In the genomic region with DNA sequence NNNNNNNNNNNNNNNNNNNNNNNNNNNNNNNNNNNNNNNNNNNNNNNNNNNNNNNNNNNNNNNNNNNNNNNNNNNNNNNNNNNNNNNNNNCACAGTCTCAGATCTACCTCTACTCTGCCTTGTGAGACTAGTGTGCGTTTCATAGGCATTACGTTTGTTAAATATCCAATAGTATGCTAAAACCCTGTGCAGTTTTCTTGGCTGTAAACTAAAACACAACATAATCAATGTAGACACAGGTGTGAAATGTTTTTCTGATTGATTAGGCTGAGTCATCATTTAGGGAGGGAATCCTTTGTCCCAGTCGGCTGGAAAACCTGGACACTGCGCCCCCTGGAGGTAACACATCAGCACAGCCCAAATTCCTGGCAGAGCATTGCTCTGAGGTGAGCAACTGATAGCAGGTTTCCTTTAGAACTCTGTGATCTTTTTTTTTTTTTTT, we compare ENCODE assay signal across 9 mouse cellular contexts. TPM values are rescaled to one million over a fixed set of nuclear protein-coding genes. Genes with fewer than 3 reads are reported as not detected.
A peak's percentile ranks its signal among the peaks of the same experiment; 100 is the strongest.
DNase-seq lines count a peak whose midpoint lies in the region; ATAC-seq and TF ChIP-seq lines count a peak whose summit lies in the region.
"Had no signal": no experiment of that assay in that cellular context is flagged by ENCODE, and none has a peak within 500 bp of the region (broad histone marks: within the 10 kb centered on the region; RNA-seq: fewer than 3 reads in every experiment).

No protein-coding gene starts in this region.

- TF ChIP-seq POLR2A in cortical plate, adult 2 months (IDR thresholded peaks at IDR 0.05; ENCODE audit: extremely low read depth, insufficient read depth, low read length) = no peak

- ATAC-seq in monocyte, adult 5-6 weeks (replicated peaks; ENCODE audit: insufficient number of reproducible peaks, low FRiP score, low TSS enrichment, poor library complexity, severe bottlenecking) = no peak

- peak; percentile 20; the same call in 1 of the 2 replicates for TF ChIP-seq CTCF in cortical plate, adult 2 months (IDR thresholded peaks at IDR 0.05; ENCODE audit: extremely low read depth, insufficient read depth, low read length)

- no peak overlapping the region for H3K27ac ChIP-seq in cortical plate, adult 2 months (ENCODE audit: insufficient read depth, low read length)

- peak; percentile 62 for DNase-seq in adrenal gland, postnatal 14 days
- DNase-seq in adrenal gland, postnatal 4 days (ENCODE audit: low spot score in 2 of 2) = no peak
- DNase-seq in layer of hippocampus, postnatal 10 days (ENCODE audit: low spot score in 2 of 2) = peak; percentile 34 to 39
- DNase-seq in layer of hippocampus, adult 18-20 months (ENCODE audit: low spot score in 2 of 2) = no peak
- DNase-seq in B cell, adult 2 months = peak; percentile 41 to 45
- DNase-seq in gastrocnemius, adult 18-20 months (ENCODE audit: low spot score) = no peak
- DNase-seq: cerebellum, adult 18-20 months had no signal

- H3K4me3 ChIP-seq in cortical plate, adult 2 months (ENCODE audit: insufficient read depth, low read length) = no peak overlapping the region

- no peaks in the 10 kb centered on the region for H3K4me1 ChIP-seq in cortical plate, adult 2 months (ENCODE audit: control insufficient read depth, insufficient read depth, low read length)

RNA-seq across cellular contexts. Expression of gene Rps6ka1, which starts 48.2 kb away (rescaled TPM):
- total RNA-seq in adrenal gland, postnatal 14 days (2021) = 17.9 and 19.9 TPM in 2 replicates
- 10 to 100 TPM; 29.5 to 31.0 TPM for total RNA-seq in adrenal gland, postnatal 4 days (2021)
- 10 to 100 TPM; 18.2 TPM for total RNA-seq in layer of hippocampus, postnatal 10 days (2021)
- 10 to 100 TPM; 10.6 to 10.9 TPM for total RNA-seq in layer of hippocampus, adult 18-20 months (2021)
- 13.2 and 13.3 TPM in 2 replicates for polyA plus RNA-seq in cortical plate, adult 2 months (2012; rRNA removed)
- 122 to 151 TPM (median 138 TPM) in 3 replicates for total RNA-seq in monocyte, adult 5-6 weeks (2017)
- total RNA-seq in gastrocnemius, adult 18-20 months (2021) = 1 to 10 TPM; 4.8 to 5.0 TPM

Comparison
In these comparisons a context has a peak if more than half of its experiments do, and no peak if none do; other contexts are left out.
1. DNase-seq: peak in adrenal gland, postnatal 14 days (single experiment), layer of hippocampus, postnatal 10 days (2 of 2) and B cell, adult 2 months (2 of 2); none in adrenal gland, postnatal 4 days (0 of 2), layer of hippocampus, adult 18-20 months (0 of 2) and gastrocnemius, adult 18-20 months (single experiment).